Mouse (Mus musculus): ENCODE data around the gene Kcne1.

The Kcne1 gene

DNA sequence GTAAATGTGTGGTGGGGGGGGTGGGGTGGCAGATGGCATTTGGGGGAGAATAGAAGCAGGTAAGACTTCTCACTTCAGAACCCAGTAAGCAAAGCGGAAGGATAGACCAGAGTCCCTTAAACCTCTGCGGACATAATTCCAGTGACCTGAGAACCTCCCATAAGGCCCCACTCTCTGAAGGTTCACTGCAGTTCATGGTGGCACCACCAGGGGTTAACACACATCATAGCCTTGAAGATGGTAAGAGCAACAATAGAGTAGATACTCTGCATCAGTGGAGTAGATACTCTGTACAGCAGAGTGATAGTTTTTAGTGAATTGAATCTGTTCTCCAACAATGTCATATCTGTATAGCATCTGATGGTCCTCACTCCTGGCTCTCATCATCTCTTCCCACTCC, 53.7 kb downstream of the Kcne1 start:
- DNase-seq (ENCODE audit: low spot score) = peak; percentile 11

DNA sequence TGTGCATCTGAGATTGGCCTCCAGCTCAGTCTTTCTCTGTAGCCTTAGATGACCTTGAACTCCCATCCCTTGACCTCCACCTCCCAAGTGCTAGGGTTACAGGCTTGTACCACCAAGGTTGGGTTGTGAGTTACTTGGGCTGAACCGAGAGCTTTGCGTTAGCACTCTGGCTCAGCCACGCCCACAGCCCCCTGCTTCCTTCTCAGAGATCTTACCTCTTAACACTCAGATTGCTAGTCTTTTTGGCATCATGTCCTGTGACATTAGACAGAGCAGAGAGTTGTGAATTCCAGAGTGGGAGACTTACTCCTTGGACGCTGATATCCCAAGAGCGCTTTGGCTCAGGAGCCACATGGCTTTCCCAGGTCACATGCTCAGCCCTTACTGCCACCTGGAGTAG, 56.8 kb downstream of the Kcne1 start:
- no peak for DNase-seq (ENCODE audit: low spot score)

DNA sequence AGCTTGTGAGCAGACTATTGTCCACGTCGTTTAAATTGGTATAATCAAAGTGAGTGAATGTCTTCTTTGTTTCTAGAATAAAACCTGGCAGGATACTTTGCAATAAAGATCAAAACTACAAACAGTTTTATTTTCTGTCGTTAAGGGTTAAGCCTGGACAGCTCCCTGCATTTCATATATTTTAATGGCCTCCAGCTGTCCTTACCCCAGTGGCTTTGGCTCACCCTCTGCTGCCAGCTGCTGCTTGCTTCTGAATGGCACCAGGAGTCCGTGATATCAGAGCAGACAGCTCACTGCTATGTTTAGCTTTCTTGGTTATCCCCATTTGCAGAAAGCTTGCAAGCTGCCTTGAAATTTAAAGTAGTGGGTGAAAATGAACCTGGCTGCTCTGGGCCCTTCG, 57.3 kb downstream of the Kcne1 start:
- no peak for DNase-seq (ENCODE audit: low spot score)

DNA sequence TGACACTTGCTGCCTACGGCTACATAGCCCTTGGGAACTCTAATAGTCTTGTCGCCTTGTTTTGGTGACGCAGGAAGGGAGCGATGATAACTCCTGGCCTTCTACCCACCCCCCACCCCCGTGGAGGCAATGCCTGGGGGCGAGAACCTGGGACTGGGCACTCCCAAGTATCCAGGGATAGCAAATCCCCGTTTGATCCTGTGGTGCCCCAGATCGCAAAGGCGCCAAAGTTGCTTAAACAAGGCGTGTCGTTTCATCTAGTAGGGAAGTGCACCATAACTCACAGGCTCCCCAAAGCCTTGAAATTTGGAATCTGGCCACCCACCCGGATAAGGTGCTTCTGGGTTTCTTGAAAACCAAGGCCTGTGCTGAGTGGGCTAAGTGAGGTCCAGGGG, 57.9 kb downstream of the Kcne1 start:
- DNase-seq (ENCODE audit: low spot score) = no peak

DNA sequence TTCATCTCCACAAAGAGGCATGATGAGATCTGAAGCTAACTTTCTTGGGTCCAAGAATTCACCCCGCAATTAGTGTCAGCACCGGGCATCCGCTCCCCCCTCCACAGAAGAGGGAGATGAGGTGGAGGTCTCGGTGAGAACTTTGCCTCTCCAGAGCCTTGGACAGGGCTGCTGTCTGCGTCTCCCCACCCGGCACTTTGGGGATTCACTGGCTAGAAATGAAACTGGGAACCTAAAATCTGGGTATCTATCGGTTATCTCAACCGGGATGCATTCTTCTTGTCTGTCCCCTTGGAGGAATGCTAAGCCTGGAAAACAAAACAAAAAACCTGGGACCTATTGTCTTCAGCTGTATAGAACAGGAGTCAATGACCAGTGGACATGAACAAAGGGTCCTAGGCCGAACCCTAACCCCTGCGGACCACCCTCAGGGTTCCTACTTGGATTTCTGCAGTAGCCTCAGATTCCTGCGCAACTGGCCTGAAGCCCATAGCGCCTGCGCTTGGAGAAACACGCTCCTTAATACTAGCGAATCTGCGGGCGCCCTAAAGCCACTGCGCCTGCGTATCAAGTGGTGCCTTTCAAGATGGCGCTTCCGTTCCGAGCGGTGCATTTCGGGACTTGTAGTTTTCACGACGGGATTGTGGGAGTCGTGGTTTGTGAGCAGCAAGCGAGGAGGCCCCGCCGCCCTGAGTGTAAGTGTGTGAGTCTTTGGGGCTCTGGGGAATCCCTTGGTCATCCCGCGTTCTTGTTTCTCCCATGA, 58.4 kb downstream of the Kcne1 start, which contains the start of gene Smim11:
Smim11 (plus strand) TSS at position 638 of the 763 bp plus-strand sequence.
- peak; percentile 93 for DNase-seq (ENCODE audit: low spot score)
